Mouse (Mus musculus) brown adipose tissue, adult 24 weeks (tissue): Measurements from ENCODE around the gene Olfr466. TPM values are rescaled to one million over a fixed set of nuclear protein-coding genes. Genes with fewer than 3 reads are reported as not detected.

ENCODE experiments used
- H3K27ac ChIP-seq: fragments of 200-500 bp; replicated peaks from 2 replicates; pipeline ENCODE4 v1.5.1; 2012; ENCODE audit warnings: low read depth, mild to moderate bottlenecking, low read length
- H3K4me1 ChIP-seq: fragments of 200-500 bp; 2 replicates; pipeline ENCODE4 v1.6.1; 2012; ENCODE audit warnings: low read length, mixed read lengths; ENCODE audit not compliant: control insufficient read depth, insufficient read depth, insufficient read length
- H3K4me3 ChIP-seq: fragments of 200-500 bp; 2 replicates; pipeline ENCODE4 v1.5.1; 2012; ENCODE audit warnings: low read depth, mild to moderate bottlenecking, low read length, moderate library complexity; ENCODE audit not compliant: insufficient read depth
- polyA plus RNA-seq: library from polyadenylated mRNA; stranded (reverse); fragments of >200 nt; gene quantifications from 2 replicates; pipeline ENCODE4 v1.2.4, GENCODE M21; 2012; ENCODE audit not compliant: missing spikeins, insufficient read depth, insufficient read length

The Olfr466 gene
- polyA plus RNA-seq: not detected in 2 replicates

DNA sequence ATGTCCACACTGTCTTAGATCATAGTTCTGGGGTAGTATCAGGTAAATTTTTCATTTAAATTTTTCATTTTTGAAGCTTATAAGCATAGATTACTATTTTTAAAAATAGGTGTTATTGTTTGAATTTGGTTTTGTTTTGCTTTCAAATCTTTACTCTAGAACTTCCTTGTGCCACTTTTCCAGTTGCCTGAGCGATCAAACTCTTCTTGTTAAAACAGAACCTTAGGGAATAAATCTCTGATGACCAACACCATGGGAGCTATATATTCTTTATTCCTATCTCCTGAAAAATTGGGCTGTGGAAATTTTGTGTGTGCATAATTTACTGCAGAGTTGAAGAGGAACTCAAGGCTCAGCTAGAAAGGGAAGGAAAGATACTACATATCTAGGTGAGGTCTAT lies at the start of gene Olfr466:
Gene Olfr466, plus strand, starts transcription at position 301 of the 400 bp plus-strand sequence.
- H3K27ac ChIP-seq: no peak within 1 kb of the TSS

DNA sequence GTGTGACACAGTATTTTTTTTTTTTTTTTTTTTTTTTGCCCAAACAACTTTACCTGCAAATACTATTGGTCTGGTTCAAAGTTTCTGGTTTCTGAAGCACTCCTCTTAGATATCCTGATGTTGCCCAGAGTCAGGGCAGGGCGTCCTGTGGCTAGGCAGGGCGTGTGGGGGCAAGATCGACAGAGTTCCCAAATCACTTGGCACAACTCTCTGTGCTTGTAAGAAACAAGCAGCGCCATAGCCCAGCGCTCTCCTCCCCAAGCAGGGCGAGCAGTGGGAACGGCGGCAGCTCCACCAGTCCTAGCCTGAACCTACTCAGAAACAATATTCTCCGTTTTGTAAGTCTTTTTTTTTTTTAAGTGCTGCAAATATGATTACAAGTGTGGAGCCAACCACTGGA lies 49.4 kb upstream of the Olfr466 start:
- no peak overlapping the region for H3K4me3 ChIP-seq
- no peak overlapping the region for H3K27ac ChIP-seq
- no peaks in the 10 kb centered on the region for H3K4me1 ChIP-seq

More for the DNA sequence above, at the start of gene Olfr466:
- H3K4me3 ChIP-seq: no peak within 1 kb of the TSS
- no peaks in the 10 kb centered on the region for H3K4me1 ChIP-seq

DNA sequence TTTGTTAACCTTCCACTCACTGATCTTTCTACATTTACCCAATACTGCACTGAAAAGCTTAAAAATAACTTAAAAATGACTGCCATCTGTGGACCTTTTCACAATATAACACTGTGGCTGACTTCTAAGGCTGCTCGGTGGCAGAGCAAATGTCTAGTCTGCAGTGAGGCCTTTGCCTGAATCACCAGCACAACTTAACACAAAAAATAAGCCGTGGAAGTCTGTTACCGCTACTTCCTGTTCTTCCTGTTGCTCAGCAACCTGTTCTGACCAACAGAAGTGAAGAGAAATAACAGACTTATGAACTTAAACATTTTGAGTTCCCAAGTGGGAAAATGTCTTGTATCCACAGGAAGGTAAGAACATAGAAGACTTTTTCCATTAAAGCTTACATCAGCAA lies 48.8 kb upstream of the Olfr466 start:
- Histone ChIP-seq H3K4me3 (no peak overlapping the region), H3K27ac (no peak overlapping the region), H3K4me1 (no peaks in the 10 kb centered on the region)

DNA sequence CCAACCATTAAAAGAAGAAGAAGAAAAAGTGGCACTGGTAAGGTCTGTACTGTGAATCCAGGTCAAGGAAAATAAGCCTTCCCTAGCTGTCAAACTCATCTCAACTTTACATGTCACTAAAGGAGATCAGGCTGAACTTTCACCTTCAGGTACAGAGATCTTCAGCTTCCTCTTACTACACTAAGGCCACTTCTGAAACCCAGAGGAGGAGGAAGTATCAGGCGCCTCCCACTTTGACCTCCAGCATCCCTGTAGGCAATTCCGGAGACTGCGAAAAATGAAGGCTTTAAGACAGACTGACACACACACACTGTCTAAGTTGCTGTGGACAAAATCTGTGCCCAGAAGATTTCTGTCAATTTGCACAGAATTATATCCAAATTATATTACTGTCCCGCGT lies 38.1 kb upstream of the Olfr466 start:
- H3K27ac ChIP-seq: 0 out of 2 replicates have a peak overlapping the region, but pooled peaks have one; percentile 36
- H3K4me3 ChIP-seq: peak overlapping the region; percentile 75
- peaks cover 2% of the 10 kb centered on the region; the same call in 1 of the 2 replicates for H3K4me1 ChIP-seq

DNA sequence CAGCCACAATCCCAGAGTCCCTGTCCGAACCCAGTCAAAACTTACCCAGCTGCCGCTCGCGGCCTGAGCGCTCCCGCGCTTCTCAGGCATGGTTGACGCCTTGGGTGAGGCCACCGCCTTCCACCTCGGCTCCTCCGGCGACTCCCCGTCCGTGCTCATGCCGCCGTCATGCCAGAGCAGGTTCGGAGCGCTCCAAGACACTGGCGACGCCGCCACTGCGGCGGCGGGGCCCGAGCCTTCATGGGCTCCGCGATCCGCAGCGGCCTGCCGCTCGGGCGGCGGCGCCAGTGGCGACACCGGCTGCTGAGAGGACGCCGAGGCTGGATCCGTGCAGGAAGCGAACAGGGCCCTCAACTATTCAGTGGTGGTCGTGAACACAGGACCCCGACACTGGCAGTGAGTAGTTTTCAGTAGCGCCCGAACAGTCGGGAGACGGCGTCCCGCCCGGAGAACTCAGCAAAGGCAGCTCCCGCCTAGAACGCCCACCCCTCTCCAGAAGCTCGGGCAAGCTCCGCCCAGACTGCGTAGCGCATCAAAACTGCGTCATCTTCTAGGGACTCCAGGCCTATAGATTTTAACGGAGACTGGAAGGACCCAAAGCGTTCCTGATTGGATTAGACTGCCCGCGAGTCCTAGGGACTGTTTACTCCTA lies 37.5 kb upstream of the Olfr466 start, which contains the start of gene Mfsd14b:
Gene Mfsd14b, minus strand, starts transcription at position 517 of the 652 bp plus-strand sequence.
- peaks cover 2% of the 10 kb centered on the region; the same call in 1 of the 2 replicates for H3K4me1 ChIP-seq
- H3K27ac ChIP-seq: peak within 1 kb of the TSS; percentile 76
- H3K4me3 ChIP-seq: peak within 1 kb of the TSS; percentile 75

DNA sequence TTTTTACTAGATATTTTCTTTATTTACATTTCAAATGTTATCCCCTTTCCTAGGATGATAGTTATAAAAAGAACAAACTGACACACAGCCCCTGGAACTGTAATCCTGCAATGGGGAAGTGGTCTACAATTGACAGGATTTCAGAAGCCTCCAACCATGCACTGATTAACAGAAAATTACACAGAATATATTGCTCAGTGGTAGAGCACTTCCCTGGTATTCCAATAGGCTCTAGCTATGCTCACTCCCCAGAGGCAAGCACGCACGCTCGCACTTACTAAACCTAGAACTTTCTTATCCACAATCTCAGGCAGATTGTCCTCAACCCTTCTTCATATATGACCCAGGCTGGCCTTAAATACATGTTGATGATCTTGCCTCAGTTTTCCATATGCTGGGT lies 36.8 kb upstream of the Olfr466 start:
- Histone ChIP-seq H3K4me3 (peak overlapping the region; percentile 75), H3K27ac (0 out of 2 replicates have a peak overlapping the region, but pooled peaks have one; percentile 76), H3K4me1 (peaks cover 2% of the 10 kb centered on the region; the same call in 1 of the 2 replicates)

DNA sequence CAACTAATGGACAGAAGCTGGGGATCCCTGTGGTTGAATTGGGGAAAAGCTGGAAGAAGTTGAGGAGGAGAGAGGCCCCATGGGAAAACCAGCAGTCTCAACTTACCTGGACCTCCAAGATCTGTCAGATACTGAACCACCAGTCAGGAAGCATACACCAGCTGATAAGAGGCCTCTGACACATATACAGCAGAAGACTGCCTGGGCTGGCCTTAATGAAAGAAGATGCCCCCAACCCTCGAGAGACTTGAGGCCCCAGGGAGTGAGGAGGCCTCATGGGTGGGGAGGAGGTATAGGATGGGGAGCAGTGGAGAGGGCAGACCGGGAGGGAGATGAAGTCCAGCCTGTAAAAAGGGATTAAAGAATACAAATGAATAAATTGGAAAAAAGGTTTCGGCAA lies 29.1 kb upstream of the Olfr466 start:
- no peaks in the 10 kb centered on the region for H3K4me1 ChIP-seq
- no peak overlapping the region for H3K27ac ChIP-seq
- no peak overlapping the region for H3K4me3 ChIP-seq

DNA sequence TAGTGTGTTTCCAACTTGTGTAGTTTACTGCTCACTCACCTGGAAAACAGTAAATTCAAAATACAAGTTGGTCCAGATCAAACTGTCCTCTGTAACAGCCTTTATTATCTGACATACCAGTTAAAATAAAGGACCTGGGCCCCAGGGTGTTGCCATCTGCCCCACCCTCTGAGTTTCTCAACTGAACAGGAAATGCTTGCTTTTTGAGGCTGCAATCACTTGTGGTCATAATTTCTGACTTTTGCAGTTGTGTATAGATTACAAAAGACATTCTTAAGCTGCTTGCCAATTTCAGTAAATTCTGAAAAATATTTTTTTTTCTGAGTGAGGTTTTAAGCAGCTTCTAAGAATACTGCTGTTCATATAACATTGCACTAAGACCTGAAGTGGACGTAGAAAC lies 27.9 kb upstream of the Olfr466 start:
- no peak overlapping the region for H3K4me3 ChIP-seq
- no peaks in the 10 kb centered on the region for H3K4me1 ChIP-seq
- no peak overlapping the region for H3K27ac ChIP-seq

DNA sequence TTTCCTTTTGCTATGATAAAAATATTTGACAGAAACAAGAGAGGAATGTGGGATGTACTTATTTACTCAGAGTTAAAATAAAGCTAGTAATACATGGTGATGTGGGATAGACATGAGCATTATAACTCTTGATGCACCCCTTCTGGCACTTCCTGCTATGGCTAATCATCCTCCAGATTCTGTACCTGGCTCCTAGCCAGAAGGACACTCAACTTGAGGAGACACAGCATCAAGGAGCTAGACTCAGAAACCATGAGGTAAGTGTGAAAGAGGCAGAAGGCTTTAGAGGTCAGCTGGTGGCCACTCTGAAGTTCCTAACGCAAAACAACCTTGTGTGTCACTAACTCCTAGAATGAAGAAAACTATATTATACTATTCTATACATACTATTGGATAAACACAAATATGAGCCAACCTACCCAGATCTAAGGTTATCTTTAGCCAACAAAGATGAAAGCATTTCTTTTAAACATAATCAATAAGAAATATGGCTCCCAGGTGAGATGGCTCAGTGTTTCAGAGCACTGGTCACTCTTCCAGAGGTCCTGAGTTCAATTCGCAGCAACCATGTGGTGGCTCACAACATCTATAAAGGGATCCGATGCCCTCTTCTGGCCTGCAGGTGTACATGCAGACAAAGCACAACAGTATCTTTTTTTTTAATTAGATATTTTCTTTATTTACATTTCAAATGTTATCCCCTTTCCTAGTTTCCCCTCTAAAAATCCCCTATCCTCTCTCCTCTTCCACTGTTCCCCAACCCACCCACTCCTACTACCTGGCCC lies 22.8 kb upstream of the Olfr466 start:
- Histone ChIP-seq H3K27ac (no peak overlapping the region), H3K4me1 (no peaks in the 10 kb centered on the region), H3K4me3 (no peak overlapping the region)

DNA sequence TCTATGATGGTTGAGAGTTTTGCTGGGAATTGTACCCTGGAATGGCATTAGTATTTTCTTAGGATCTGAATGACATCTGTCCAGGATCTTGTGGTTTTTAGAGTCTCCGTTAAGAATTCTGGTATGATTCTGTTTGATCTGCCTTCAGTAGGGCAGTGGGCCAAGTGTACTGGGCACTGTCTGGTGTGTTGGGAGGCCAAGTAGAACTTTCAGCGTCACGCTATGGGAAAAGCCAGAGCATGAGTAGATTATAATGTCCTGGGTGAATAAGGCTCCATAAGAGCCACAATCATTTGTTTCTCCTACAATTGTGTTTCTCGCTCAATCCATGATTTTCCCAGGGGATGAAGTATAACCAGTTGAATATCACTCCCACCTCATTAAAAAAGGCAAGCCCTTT lies 12.3 kb upstream of the Olfr466 start, which contains the start of gene Olfr465-ps1:
Gene Olfr465-ps1, plus strand, starts transcription at position 301 of the 400 bp plus-strand sequence.
- H3K4me1 ChIP-seq: no peaks in the 10 kb centered on the region
- no peak within 1 kb of the TSS for H3K4me3 ChIP-seq
- no peak within 1 kb of the TSS for H3K27ac ChIP-seq

DNA sequence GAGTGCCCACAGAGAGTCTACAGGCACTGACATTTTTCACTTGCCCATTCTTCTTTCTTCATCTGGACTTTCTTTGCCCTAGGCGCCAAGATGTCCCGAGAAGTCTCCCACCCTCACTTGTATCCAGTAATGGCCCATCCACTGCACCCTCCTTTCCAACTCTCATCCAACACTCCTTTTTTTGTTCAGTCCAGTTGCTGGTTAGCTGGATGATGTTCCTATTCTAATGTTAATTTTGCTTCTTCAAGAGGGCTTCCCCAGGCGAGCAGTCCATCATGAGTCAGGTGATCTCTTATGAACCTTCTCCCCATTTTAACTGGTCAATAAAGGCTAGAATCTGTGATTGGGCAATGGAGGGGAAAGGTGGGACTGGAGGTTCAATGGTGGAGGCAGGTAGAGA lies 24.1 kb downstream of the Olfr466 start:
- H3K27ac ChIP-seq: no peak overlapping the region
- H3K4me1 ChIP-seq: no peaks in the 10 kb centered on the region
- no peak overlapping the region for H3K4me3 ChIP-seq

DNA sequence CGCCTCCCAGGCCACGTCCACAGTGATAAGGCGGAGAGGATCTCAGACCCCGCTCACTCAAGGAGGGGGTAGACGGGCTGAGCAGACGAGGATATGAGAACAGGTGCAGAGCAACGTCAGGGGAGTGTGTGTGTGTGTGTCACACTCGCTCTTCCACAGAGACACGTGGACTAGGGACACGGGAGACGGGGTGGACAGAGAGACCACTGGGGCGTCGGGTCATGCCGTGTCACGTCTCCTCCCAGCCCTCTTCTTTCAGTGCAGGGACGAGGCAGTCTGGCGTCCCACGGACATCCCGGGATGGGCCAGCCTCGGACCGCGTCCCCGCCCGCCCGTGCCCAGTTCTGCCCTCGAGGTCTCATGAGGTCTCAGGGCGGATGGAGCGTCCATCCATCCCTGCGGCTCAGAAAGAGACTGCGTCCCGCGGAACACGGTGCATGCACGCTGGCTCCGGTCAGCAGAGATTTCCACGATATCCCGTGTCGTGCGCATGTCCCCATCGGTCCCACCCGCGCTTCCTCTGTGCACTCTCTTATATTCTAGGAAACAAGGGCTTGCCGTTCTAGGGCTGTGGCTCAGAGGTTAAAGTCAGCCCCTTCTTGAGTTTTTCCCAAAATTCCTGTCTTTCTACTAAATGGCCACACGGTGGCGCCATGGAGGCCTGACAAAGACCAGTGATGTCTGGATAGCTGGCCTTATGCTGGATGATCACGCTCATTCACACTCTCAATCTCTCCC lies 25.9 kb downstream of the Olfr466 start:
- Histone ChIP-seq H3K4me1 (no peaks in the 10 kb centered on the region), H3K4me3 (no peak overlapping the region), H3K27ac (no peak overlapping the region)

DNA sequence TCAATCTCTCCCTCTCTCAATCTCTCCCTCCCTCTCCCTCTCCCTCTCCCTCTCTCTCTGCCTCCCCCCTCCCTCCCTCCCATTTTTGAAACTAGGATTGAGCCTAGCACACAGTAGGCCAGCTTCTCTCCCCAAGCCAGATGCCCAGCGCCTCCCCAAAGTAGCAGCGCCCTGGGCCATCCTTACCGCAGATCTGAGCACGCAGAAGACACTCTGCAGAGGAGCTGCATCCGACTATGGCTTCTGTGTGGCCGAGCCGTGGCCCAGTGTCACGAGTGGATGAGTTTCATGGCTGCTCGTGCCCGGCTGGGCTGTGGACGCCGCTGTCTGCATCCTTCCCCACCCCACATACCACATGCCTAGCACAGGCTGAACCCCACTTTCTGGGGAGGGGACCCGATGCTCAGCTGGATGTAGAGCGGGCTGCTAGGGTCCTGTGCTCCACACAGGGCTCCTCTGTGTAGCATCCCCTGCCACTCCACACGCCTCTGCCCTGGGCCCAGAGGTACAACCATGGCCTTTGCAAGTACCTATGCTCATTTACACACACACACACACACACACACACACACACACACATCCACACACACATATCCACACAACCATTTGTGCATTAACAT lies 26.5 kb downstream of the Olfr466 start:
- no peaks in the 10 kb centered on the region for H3K4me1 ChIP-seq
- H3K27ac ChIP-seq: no peak overlapping the region
- H3K4me3 ChIP-seq: no peak overlapping the region

DNA sequence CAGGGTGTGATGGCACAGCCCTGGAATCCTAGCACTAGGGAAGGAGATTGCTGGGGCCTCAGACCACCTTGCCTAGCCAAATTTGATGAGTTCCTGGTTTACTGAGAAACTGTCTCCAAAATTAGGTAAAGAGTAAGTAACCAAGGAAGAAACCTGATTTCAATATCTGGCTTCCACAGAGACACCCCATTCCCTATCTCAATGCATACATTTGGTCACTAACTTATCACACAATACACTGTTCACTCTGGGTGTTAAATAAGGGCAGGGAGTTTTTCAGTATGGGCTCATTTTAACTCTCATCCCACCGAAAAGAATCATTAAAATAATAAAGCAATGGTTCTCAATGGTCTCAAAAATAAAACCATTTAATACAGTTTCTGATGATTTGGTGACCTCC lies 50.6 kb downstream of the Olfr466 start:
- H3K4me1 ChIP-seq: no peaks in the 10 kb centered on the region
- H3K4me3 ChIP-seq: no peak overlapping the region
- no peak overlapping the region for H3K27ac ChIP-seq
